17 mouse cellular contexts compared by ENCODE assay signal in the genomic region with DNA sequence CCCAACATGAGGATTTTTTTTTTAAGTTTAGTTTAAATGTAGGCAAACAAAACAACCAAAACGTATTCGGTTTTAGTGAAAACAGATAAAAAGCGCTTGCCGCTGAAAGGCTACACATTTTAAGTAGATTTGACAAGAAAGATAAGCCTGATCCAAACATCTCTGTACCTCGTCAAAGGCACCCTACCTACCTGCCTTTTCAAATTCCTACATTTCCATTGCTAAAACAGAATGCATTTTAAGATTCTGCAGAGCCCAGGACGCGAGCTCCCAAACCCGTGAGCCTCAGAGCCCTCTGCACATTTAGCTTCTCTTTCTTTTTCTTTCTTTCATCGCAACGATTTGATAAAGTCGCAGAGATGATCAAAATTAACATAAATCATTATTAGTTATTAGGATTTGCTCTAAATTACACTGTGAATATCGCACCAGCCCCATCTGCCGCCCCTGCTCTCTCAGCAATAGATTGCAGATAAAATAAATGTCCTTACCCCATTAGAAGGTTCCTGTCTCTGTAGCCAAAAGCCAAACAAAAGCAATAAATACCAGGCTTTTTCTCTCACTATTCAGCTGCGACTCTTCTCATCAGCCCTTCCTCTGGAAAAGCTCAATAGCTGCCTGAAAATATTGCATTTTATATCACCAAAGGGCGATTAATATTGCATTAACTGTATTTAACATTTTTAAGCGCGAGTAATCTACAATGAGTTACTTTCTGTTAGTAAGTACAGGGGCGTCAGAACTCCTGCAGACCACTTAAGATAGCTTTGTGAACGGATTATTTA. TPM values are rescaled to one million over a fixed set of nuclear protein-coding genes. Genes with fewer than 3 reads are reported as not detected.
DNase-seq lines count a peak whose midpoint lies in the region; ATAC-seq and TF ChIP-seq lines count a peak whose summit lies in the region.
"Had no signal": no experiment of that assay in that cellular context is flagged by ENCODE, and none has a peak within 500 bp of the region (broad histone marks: within the 10 kb centered on the region; RNA-seq: fewer than 3 reads in every experiment).

No protein-coding gene starts in this region.

- peaks cover 89% of the 10 kb centered on the region for H3K27me3 ChIP-seq in intestine, embryonic 14.5 days (replicated peaks; ENCODE audit: control insufficient read depth, insufficient read depth, low read length)
- peaks cover 59% of the 10 kb centered on the region for H3K27me3 ChIP-seq in intestine, embryonic 16.5 days (replicated peaks; ENCODE audit: control insufficient read depth, insufficient read depth, low read length)
- peaks cover 64% of the 10 kb centered on the region for H3K27me3 ChIP-seq in hindbrain, postnatal 0 days (ENCODE audit: insufficient read depth, low read length)
- H3K27me3 ChIP-seq in midbrain, embryonic 15.5 days (replicated peaks), result peaks cover 45% of the 10 kb centered on the region
- peaks cover 2% of the 10 kb centered on the region; the same call in 1 of the 2 replicates for H3K27me3 ChIP-seq in splenic B cell, adult 2 months (ENCODE audit: control insufficient read depth, insufficient read depth, low read length, poor library complexity, severe bottlenecking)
- H3K27me3 ChIP-seq in liver, postnatal 0 days (ENCODE audit: insufficient read depth, low read length), result peaks cover 76% of the 10 kb centered on the region

- H3K4me2 ChIP-seq in intestine, embryonic 14.5 days (ENCODE audit: low read length), result no peak overlapping the region
- no peak overlapping the region for H3K4me2 ChIP-seq in intestine, embryonic 16.5 days (ENCODE audit: low read depth, low read length)
- no peak overlapping the region for H3K4me2 ChIP-seq in hindbrain, postnatal 0 days (ENCODE audit: low read depth, low read length)
- peak overlapping the region; percentile 54 for H3K4me2 ChIP-seq in midbrain, embryonic 15.5 days
- no peak overlapping the region for H3K4me2 ChIP-seq in liver, postnatal 0 days (ENCODE audit: low read depth, low read length)
- H3K4me2 ChIP-seq: heart, embryonic 11.5 days; liver, embryonic 15.5 days had no signal

- peak; percentile 55 for DNase-seq in intestine, embryonic 14.5 days (ENCODE audit: low spot score)
- peak; percentile 9 for DNase-seq in hindbrain, postnatal 0 days (ENCODE audit: low spot score)
- DNase-seq in splenic B cell, adult 2 months (ENCODE audit: low read depth, low spot score), result peak; percentile 16
- no peak for DNase-seq in liver, postnatal 0 days
- no peak for DNase-seq in right cerebral cortex, postnatal 14 days
- DNase-seq: cerebellum, adult 18-20 months; gastrocnemius, postnatal 14 days; layer of hippocampus, postnatal 36 days; lung, postnatal 36 days; right cerebral cortex, postnatal 25 days; thymus, adult 18-20 months had no signal

- H3K4me1 ChIP-seq in intestine, embryonic 14.5 days (replicated peaks; ENCODE audit: control insufficient read depth, insufficient read depth, low read length), result no peaks in the 10 kb centered on the region
- no peaks in the 10 kb centered on the region for H3K4me1 ChIP-seq in intestine, embryonic 16.5 days (ENCODE audit: control insufficient read depth, insufficient read depth, low read length)
- H3K4me1 ChIP-seq in hindbrain, postnatal 0 days (ENCODE audit: insufficient read depth, low read length), result no peaks in the 10 kb centered on the region
- peaks cover 8% of the 10 kb centered on the region for H3K4me1 ChIP-seq in midbrain, embryonic 15.5 days
- no peaks in the 10 kb centered on the region for H3K4me1 ChIP-seq in liver, postnatal 0 days (ENCODE audit: insufficient read depth)
- H3K4me1 ChIP-seq: liver, embryonic 15.5 days had no signal

- H3K4me3 ChIP-seq in intestine, embryonic 14.5 days (ENCODE audit: low read depth, low read length), result no peak overlapping the region
- H3K4me3 ChIP-seq in intestine, embryonic 16.5 days (ENCODE audit: low read length), result no peak overlapping the region
- no peak overlapping the region for H3K4me3 ChIP-seq in hindbrain, postnatal 0 days (ENCODE audit: low read length)
- H3K4me3 ChIP-seq in midbrain, embryonic 15.5 days, result peak overlapping the region; percentile 28
- H3K4me3 ChIP-seq in liver, postnatal 0 days (ENCODE audit: low read depth, low read length), result no peak overlapping the region
- H3K4me3 ChIP-seq: limb, embryonic 12.5 days; liver, embryonic 15.5 days had no signal

- no peak overlapping the region for H3K9ac ChIP-seq in intestine, embryonic 14.5 days (ENCODE audit: low read length)
- no peak overlapping the region for H3K9ac ChIP-seq in intestine, embryonic 16.5 days (ENCODE audit: low read depth, low read length)
- no peak overlapping the region for H3K9ac ChIP-seq in hindbrain, postnatal 0 days (replicated peaks; ENCODE audit: low read length)
- no peak overlapping the region; the same call in 1 of the 2 replicates for H3K9ac ChIP-seq in midbrain, embryonic 15.5 days
- no peak overlapping the region for H3K9ac ChIP-seq in liver, postnatal 0 days (replicated peaks)
- H3K9ac ChIP-seq: limb, embryonic 12.5 days; liver, embryonic 15.5 days had no signal

- no peak for TF ChIP-seq CTCF in hindbrain, postnatal 0 days (IDR thresholded peaks at IDR 0.05; ENCODE audit: low read depth)
- TF ChIP-seq CTCF in liver, postnatal 0 days (IDR thresholded peaks at IDR 0.05; ENCODE audit: low read depth), result no peak

- under 1% methylated on average over 19 of the region's 19 CpGs for WGBS in intestine, embryonic 14.5 days
- 2% methylated on average over 19 of the region's 19 CpGs for WGBS in intestine, embryonic 16.5 days
- WGBS in hindbrain, postnatal 0 days, result 4% methylated on average over 19 of the region's 19 CpGs
- WGBS in midbrain, embryonic 15.5 days, result 2% methylated on average over 19 of the region's 19 CpGs
- 2% methylated on average over 19 of the region's 19 CpGs for WGBS in liver, postnatal 0 days (ENCODE audit: insufficient replicate concordance)

- no peaks in the 10 kb centered on the region for H3K9me3 ChIP-seq in intestine, embryonic 14.5 days (ENCODE audit: control insufficient read depth, low read length)
- no peaks in the 10 kb centered on the region for H3K9me3 ChIP-seq in intestine, embryonic 16.5 days (ENCODE audit: control insufficient read depth, low read length)
- H3K9me3 ChIP-seq in hindbrain, postnatal 0 days (ENCODE audit: low read length), result no peaks in the 10 kb centered on the region
- no peaks in the 10 kb centered on the region for H3K9me3 ChIP-seq in midbrain, embryonic 15.5 days
- no peaks in the 10 kb centered on the region for H3K9me3 ChIP-seq in liver, postnatal 0 days (ENCODE audit: low read length)
- H3K9me3 ChIP-seq: limb, embryonic 12.5 days; liver, embryonic 15.5 days had no signal

- ATAC-seq in intestine, embryonic 14.5 days (replicated peaks; ENCODE audit: low FRiP score, low TSS enrichment, low read depth), result no peak
- no peak for ATAC-seq in intestine, embryonic 16.5 days
- ATAC-seq in hindbrain, postnatal 0 days, result no peak
- no peak for ATAC-seq in midbrain, embryonic 15.5 days (replicated peaks)
- ATAC-seq in liver, postnatal 0 days, result no peak

- no peak for TF ChIP-seq EP300 in liver, postnatal 0 days (IDR thresholded peaks at IDR 0.05; ENCODE audit: low read depth)

- no peak overlapping the region for H3K27ac ChIP-seq in intestine, embryonic 14.5 days (ENCODE audit: low read depth)
- H3K27ac ChIP-seq in intestine, embryonic 16.5 days (ENCODE audit: low read length), result no peak overlapping the region
- H3K27ac ChIP-seq in hindbrain, postnatal 0 days, result no peak overlapping the region
- peak overlapping the region; percentile 61 for H3K27ac ChIP-seq in midbrain, embryonic 15.5 days
- no peak overlapping the region for H3K27ac ChIP-seq in liver, postnatal 0 days (ENCODE audit: low read depth)
- H3K27ac ChIP-seq: limb, embryonic 12.5 days; liver, embryonic 15.5 days had no signal

- H3K36me3 ChIP-seq in intestine, embryonic 14.5 days (ENCODE audit: control insufficient read depth, insufficient read depth, low read length), result no peaks in the 10 kb centered on the region
- H3K36me3 ChIP-seq in intestine, embryonic 16.5 days (ENCODE audit: control insufficient read depth, insufficient read depth, low read length), result no peaks in the 10 kb centered on the region
- H3K36me3 ChIP-seq in hindbrain, postnatal 0 days (ENCODE audit: insufficient read depth, low read length), result no peaks in the 10 kb centered on the region
- H3K36me3 ChIP-seq in midbrain, embryonic 15.5 days (replicated peaks), result no peaks in the 10 kb centered on the region
- no peaks in the 10 kb centered on the region for H3K36me3 ChIP-seq in splenic B cell, adult 2 months (ENCODE audit: control insufficient read depth, insufficient read depth, low read length, poor library complexity, severe bottlenecking)
- H3K36me3 ChIP-seq in liver, postnatal 0 days (replicated peaks; ENCODE audit: insufficient read depth, low read length), result no peaks in the 10 kb centered on the region
- H3K36me3 ChIP-seq: limb, embryonic 12.5 days; liver, embryonic 15.5 days had no signal

RNA-seq across cellular contexts. Expression of a gene that starts 8.9 kb away (rescaled TPM):
- 0.15 TPM in 2 replicates for polyA plus RNA-seq in intestine, embryonic 14.5 days (2014; fragmentation: Nextera tagmentation; extraction: Ambion mirVana)
- polyA plus RNA-seq in intestine, embryonic 16.5 days (2015; fragmentation: Nextera tagmentation; extraction: Ambion mirVana), result 0.22 and 0.33 TPM in 2 replicates
- 7.7 and 8.0 TPM in 2 replicates for total RNA-seq in hindbrain, postnatal 0 days (2014; rRNA removed)
- polyA plus RNA-seq in hindbrain, postnatal 0 days (2015; fragmentation: Nextera tagmentation; extraction: Ambion mirVana), result 19.0 and 21.8 TPM in 2 replicates
- polyA plus RNA-seq in midbrain, embryonic 15.5 days (2015; fragmentation: Nextera tagmentation; extraction: Ambion mirVana), result 66.1 and 70.7 TPM in 2 replicates
- 0.02 and 0.09 TPM in 2 replicates for polyA plus RNA-seq in liver, postnatal 0 days (2015; fragmentation: Nextera tagmentation; extraction: Ambion mirVana)
- total RNA-seq: heart, postnatal 25 days; layer of hippocampus, postnatal 36 days had no signal

Comparison
In these comparisons a context has a peak if more than half of its experiments do, and no peak if none do; other contexts are left out.
1. DNase-seq: peak in intestine, embryonic 14.5 days (single experiment), hindbrain, postnatal 0 days (single experiment) and splenic B cell, adult 2 months (single experiment); none in liver, postnatal 0 days (single experiment) and right cerebral cortex, postnatal 14 days (single experiment).
2. RNA of a gene that starts 8.9 kb away (polyA plus RNA-seq): 66.1 to 70.7 TPM in midbrain, embryonic 15.5 days and 19.0 to 21.8 TPM in hindbrain, postnatal 0 days; 0.22 to 0.33 TPM in intestine, embryonic 16.5 days, 0.15 TPM in intestine, embryonic 14.5 days and 0.02 to 0.09 TPM in liver, postnatal 0 days; every median in the first group is over 10 times any median in the second.